Mouse (Mus musculus): ENCODE results near the gene Siah3. TPM values are rescaled to one million over a fixed set of nuclear protein-coding genes. Genes with fewer than 3 reads are reported as not detected.

The Siah3 gene
- polyA plus RNA-seq, 1 experiment from 2014 or later = not detected

- H3K27ac ChIP-seq (ENCODE audit: low read length) = no peak overlapping the region
- 49% methylated on average over 14 of the region's 14 CpGs for WGBS
- H3K9me3 ChIP-seq (replicated peaks; ENCODE audit: control insufficient read depth, low read length) = 0 out of 2 replicates have a peak, but pooled peaks cover 3% of the 10 kb centered on the region
- peaks cover 4% of the 10 kb centered on the region; the same call in 1 of the 2 replicates for H3K4me1 ChIP-seq (ENCODE audit: control insufficient read depth, insufficient read depth, low read length)
- no peaks in the 10 kb centered on the region; the same call in 1 of the 2 replicates for H3K27me3 ChIP-seq (ENCODE audit: control insufficient read depth, insufficient read depth, low read length)
- peak; percentile 71 for ATAC-seq (replicated peaks; ENCODE audit: extremely low read depth, insufficient read depth, low FRiP score)
- H3K4me2 ChIP-seq (ENCODE audit: low read depth, low read length) = no peak overlapping the region
- no peak overlapping the region for H3K9ac ChIP-seq (ENCODE audit: low read length)
- no peaks in the 10 kb centered on the region for H3K36me3 ChIP-seq (ENCODE audit: control insufficient read depth, insufficient read depth)
- H3K4me3 ChIP-seq (ENCODE audit: low read length) = no peak overlapping the region
Observed at GRCm38 (mm10) chr14:75565534-75566140, 109.9 kb downstream of the Siah3 start.

- Histone ChIP-seq H3K36me3 (ENCODE audit: control insufficient read depth, insufficient read depth) (no peaks in the 10 kb centered on the region), H3K4me3 (ENCODE audit: low read length) (no peak overlapping the region), H3K27me3 (ENCODE audit: control insufficient read depth, insufficient read depth, low read length) (peaks cover 2% of the 10 kb centered on the region; the same call in 1 of the 2 replicates), H3K4me2 (ENCODE audit: low read depth, low read length) (no peak overlapping the region), H3K4me1 (ENCODE audit: control insufficient read depth, insufficient read depth, low read length) (peaks cover 4% of the 10 kb centered on the region; the same call in 1 of the 2 replicates), H3K9me3 (replicated peaks; ENCODE audit: control insufficient read depth, low read length) (0 out of 2 replicates have a peak, but pooled peaks cover 3% of the 10 kb centered on the region), H3K27ac (ENCODE audit: low read length) (no peak overlapping the region), H3K9ac (ENCODE audit: low read length) (no peak overlapping the region)
- WGBS = 81% methylated on average over 3 of the region's 3 CpGs
- ATAC-seq (replicated peaks; ENCODE audit: extremely low read depth, insufficient read depth, low FRiP score) = no peak
Observed at GRCm38 (mm10) chr14:75566303-75566702, 110.5 kb downstream of the Siah3 start.

- WGBS = 47% methylated on average over 6 of the region's 6 CpGs
- no peak overlapping the region for H3K4me3 ChIP-seq (ENCODE audit: low read length)
- H3K4me1 ChIP-seq (ENCODE audit: control insufficient read depth, insufficient read depth, low read length) = no peaks in the 10 kb centered on the region
- H3K27ac ChIP-seq (ENCODE audit: low read length) = no peak overlapping the region
- no peaks in the 10 kb centered on the region for H3K36me3 ChIP-seq (ENCODE audit: control insufficient read depth, insufficient read depth)
- H3K4me2 ChIP-seq (ENCODE audit: low read depth, low read length) = no peak overlapping the region
- H3K27me3 ChIP-seq (ENCODE audit: control insufficient read depth, insufficient read depth, low read length) = no peaks in the 10 kb centered on the region
- H3K9me3 ChIP-seq (replicated peaks; ENCODE audit: control insufficient read depth, low read length) = no peaks in the 10 kb centered on the region
- no peak for ATAC-seq (replicated peaks; ENCODE audit: extremely low read depth, insufficient read depth, low FRiP score)
- no peak overlapping the region for H3K9ac ChIP-seq (ENCODE audit: low read length)
Observed at GRCm38 (mm10) chr14:75579010-75579409, 123.2 kb downstream of the Siah3 start.

Other genes with a start within 250 kb of the Siah3 start
- gene Cpb2, start 213.7 kb upstream of the Siah3 start, polyA plus RNA-seq (2015; fragmentation: Nextera tagmentation; extraction: Ambion mirVana) = 0.12 and 0.21 TPM in 2 replicates
- 19.8 and 23.2 TPM in 2 replicates for gene Zc3h13, start 171.6 kb upstream of the Siah3 start, polyA plus RNA-seq (2015; fragmentation: Nextera tagmentation; extraction: Ambion mirVana)
- gene Spert, start 137.1 kb downstream of the Siah3 start, polyA plus RNA-seq (2015; fragmentation: Nextera tagmentation; extraction: Ambion mirVana) = not detected in 2 replicates
- gene Erich6b, start 186.3 kb downstream of the Siah3 start, polyA plus RNA-seq (2015; fragmentation: Nextera tagmentation; extraction: Ambion mirVana) = not detected in 2 replicates